Mouse (Mus musculus) c-Kit-positive CD71-negative TER-119-negative erythroid progenitor cells, embryonic 14.5 days (primary cell): ENCODE measurements at regions not wholly inside any gene's neighbourhood (a gene's known extent, or its start where the extent isn't known, plus 50 kb on each side); places are given as distances from the start of the nearest gene placed in this dataset.

Experiments used
- DNase-seq: peaks from one replicate; pipeline ENCODE4 v3.0.0-alpha.2; 2013; ENCODE audit warnings: low read depth

DNA sequence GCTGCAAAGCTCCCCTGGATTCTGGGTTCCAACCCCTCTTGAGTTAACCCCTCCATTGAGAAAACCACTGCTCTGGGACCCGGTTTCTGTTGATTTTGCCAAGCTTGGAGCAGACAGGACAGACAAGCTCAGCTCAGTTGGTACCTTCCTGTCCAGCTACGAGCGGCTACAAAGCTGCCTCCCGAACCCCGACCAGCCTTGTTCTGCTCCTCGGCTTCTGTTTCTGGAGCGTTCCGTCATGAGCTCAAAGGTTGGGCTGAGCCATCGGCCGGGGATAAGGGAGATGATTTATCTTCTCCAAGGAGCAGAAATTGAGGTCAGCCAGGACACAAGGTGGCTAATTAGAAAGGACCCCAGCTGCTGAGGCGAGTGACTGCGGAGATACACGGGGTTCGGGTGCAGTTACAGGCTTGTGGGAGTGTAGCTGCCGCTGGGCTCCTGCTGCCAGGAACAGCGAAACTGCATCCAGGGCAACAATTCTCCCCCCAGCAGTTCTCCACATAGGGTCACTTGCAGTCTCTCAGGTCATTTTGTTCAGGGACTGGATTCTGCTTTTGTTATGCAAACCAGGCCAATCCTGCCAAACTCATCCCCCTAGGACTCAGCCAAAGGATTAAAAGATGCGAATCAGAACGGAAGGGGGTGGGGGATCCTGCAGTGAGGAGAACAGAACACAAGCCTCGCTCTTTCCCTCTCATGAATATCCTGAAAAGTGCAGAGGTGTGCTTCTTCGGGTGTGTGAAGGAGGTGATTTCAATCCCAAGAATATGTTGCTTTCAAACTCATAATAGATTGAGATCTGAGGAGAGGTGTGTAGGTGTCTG is 50.0 kb upstream of the Tmem132d start:
- no peak for DNase-seq
